Mouse (Mus musculus) brain, embryonic 14.5 days (tissue): ENCODE results near the gene Cyth4.

Experiments used
- CTCF ChIP-seq: fragments of 200-500 bp; IDR thresholded peaks from 2 replicates; pipeline ENCODE4 v1.5.1; 2012; ENCODE audit warnings: inconsistent platforms, mild to moderate bottlenecking, moderate library complexity, borderline replicate concordance; ENCODE audit not compliant: insufficient read depth, insufficient read length; ENCODE audit errors: extremely low read depth
- POLR2A ChIP-seq: fragments of 200-500 bp; IDR thresholded peaks from 2 replicates; pipeline ENCODE4 v1.6.1; 2012; ENCODE audit warnings: mild to moderate bottlenecking, inconsistent platforms, borderline replicate concordance; ENCODE audit not compliant: poor library complexity, insufficient read depth, insufficient read length, severe bottlenecking; ENCODE audit errors: extremely low read depth

GRCm38 (mm10) chr15:78588900-78589299 lies 7.9 kb upstream of the Cyth4 start:
- no peak for TF ChIP-seq POLR2A
- TF ChIP-seq CTCF = no peak
